Mouse (Mus musculus): Measurements from ENCODE around the gene Mettl16.

Mettl16 gene

DNA sequence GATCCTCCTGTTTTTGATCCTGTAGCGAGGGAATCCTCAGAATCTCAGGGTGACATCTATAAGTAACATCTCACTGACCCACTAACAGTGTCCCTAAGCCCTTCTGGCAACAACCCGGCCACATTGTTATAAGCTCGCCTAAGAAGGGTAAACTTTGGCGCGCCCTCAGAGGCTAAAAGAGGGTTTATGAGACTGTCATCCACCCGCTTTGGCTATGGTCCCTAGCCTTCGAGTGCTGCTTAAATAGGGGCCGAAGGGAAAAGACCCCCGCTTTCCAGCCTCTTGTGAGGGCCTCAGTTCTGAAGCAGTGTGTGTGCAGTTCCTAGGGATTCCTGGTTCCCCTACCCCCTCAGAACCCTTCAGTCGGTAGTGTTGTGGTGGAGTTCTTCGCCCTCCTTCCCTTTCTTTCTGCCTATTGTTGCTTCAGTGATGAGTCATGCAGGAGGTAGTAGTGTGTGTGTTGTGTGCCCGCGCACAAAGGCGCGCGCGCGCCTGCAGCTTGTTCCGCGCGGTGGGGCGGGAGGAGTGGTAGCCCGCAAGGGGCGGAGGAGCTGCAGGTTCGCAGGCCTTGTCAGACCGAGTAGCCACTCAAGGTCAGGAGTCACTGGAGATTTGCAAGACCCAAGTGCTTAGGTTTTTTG is 62.0 kb downstream of the Mettl16 start:
- peak; percentile 71 to 82 for DNase-seq

DNA sequence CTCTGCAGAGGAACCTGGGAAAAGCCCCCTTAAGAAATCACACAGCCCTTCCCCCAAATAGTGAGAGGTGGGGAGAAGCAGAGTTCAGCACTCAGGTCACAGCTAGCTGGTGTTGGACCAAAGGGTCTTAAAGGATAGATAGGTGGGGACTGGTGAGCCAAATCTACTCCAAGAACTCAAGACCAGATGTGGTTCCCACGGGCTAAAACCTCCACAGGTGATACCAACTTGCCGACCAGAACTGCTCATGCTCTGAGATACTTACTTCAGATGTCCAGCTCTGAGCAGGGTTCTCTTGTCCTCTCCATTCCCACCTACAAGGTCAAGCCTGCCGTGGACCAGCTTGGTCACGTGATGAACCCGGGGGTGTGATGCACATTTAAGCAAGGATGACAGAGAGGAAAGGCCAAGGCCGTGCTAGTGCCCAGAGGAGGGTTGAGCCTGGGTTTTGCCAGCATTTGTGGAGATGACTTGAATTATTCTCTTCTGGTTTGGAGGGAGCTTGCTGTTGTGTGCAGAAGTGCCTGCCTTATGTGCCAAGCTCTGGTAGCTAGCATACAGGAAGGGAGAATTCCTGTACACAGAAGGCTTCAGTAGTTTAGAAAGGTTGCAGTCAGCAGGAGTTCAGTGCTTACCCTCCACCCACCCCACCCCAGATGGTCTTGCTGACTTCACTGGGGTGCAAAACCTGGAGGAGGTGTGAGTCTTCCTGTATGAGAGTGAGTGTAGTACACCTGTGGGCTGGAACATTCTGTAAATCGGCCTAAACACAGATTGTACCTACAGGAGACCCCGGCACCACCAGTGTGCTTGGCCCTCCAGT is 63.1 kb downstream of the Mettl16 start:
- DNase-seq = no peak

DNA sequence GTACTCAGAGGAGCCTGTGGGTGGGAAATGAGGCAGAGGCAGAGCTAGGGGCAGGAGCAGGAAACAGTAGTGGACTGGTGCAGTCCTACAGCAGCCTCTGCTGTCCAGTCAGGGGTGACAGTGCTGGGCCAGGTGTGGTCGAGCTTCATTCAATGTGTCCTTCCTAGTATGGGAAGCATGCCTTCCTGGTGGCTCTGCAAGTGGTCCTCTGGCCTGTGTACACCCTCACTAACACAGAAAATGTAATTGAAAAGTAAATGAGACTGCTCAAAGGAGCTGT is 63.7 kb downstream of the Mettl16 start:
- DNase-seq = no peak

DNA sequence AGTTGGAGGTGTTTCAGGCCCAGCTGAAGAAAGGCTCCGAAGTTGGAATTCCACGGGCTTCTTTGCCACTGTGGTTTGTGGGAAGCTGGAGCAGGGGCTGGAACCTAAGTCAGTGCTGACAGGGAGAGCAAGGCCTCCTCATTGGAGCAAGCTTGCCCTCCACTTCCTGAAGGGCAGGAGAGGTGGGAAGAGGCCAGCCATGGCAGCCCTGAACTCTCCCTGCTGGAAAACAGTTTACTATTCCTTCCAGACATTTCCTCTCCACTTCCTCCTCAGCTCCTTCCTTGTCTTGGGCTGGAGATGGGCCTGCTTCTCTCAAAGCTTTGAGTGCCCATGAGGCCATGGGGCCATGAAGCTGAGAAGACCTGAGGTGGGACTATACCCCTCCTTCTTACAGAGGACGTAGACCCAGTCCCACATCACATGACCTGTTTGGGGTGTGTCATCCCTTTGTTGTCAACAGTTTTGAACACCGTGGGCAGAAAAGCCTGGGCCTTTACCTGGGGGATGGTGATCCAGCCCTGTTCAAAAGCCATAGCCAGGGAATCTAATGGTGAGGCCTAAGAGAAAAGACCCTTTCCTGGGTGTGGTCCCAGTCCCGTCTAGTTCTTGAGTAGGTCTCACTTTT is 64.1 kb downstream of the Mettl16 start:
- DNase-seq = no peak

DNA sequence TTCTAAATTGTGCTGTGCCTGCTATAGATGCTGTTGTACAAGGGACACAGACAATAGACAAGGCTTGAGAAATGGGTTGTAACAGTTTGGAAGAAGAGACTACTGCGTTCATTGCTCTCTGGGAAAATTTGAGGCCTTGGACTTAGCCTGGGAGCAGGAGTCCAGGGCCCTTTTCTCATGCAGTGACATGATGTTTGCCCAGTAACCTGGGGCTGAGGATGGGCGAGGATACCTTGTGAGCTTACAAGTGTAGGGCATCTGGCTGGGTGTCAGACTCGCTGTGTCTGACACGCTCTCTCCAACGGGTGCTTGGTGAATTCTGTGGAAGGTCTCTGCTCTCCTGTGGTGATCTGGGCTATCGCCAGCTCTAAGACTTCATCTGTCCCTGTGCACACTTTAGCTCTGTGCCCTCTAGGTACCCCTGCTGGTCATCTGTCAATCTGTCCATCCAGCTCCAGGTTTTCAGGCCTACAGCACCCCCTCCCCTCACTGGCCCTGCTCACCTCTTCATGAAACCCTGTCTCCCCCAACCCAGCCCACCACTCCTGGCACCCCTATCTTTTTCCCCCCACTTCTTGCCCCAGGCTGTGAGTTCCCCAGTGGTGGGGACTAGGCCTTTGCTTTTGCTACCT is 65.1 kb downstream of the Mettl16 start:
- no peak for DNase-seq

DNA sequence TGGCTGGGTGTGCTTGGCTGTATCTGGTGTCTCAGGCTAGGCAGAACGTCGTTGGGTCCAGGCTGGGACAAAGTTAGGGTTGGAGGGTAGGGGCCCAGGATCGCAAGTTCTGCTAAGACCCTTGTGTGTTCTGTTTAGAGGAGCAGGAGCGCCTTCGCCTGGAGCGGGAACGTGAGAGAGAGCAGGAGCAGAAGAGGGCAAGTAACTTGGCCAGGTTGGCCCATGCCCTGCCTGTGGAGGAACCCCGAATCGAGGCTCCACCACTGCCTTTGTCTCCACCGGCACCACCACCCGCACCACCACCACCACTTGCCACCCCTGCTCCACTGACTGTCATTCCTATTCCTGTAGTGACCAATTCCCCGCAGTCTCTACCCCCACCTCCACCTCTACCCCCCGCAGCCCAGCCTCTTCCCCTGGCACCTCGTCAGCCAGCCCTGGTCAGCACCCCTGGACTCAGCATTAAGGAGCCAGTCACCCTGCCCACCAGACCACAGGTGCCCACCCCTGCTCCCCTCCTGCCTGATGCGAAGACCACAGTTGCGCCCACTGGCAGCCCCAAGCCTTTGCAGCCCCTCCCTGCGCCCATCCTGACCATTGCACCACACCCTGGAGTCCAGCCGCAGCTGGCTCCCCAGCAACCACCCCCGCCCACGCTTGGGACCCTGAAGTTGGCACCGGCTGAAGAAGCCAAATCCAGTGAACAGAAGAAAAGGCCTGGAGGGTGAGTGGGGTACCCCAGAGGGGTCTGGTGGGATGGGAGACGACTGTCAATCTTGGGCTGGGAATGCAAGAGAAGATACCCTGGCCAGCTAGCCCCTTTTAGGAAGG is 65.8 kb downstream of the Mettl16 start:
- no peak for DNase-seq

DNA sequence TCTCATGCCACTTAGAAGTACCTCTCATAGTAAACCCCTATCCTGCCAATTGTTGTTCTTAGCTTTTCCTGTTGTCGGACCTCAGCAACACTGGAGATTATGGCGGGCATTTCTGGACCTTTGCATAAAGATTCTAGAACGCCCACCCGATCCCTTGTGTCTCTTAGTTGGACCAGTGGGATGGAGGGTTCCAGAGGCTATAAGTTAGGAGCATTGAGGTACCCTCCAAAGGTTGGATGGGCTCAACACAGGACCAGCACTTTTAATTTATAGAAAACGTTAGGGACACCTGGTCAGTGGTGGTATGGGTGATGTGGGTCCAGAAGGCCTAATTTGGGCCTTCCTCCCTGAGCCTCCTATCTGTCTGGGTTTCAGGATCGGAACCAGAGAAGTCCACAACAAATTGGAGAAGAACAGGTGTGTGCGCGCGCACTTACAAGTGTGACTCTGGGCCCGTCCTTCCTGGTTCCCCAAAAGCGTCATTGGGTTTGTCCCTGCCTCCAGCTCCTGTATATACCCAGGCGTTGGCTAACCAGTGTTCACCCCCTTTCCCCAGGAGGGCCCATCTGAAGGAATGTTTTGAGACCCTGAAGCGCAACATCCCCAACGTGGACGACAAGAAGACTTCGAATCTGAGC is 66.5 kb downstream of the Mettl16 start:
- DNase-seq = no peak

DNA sequence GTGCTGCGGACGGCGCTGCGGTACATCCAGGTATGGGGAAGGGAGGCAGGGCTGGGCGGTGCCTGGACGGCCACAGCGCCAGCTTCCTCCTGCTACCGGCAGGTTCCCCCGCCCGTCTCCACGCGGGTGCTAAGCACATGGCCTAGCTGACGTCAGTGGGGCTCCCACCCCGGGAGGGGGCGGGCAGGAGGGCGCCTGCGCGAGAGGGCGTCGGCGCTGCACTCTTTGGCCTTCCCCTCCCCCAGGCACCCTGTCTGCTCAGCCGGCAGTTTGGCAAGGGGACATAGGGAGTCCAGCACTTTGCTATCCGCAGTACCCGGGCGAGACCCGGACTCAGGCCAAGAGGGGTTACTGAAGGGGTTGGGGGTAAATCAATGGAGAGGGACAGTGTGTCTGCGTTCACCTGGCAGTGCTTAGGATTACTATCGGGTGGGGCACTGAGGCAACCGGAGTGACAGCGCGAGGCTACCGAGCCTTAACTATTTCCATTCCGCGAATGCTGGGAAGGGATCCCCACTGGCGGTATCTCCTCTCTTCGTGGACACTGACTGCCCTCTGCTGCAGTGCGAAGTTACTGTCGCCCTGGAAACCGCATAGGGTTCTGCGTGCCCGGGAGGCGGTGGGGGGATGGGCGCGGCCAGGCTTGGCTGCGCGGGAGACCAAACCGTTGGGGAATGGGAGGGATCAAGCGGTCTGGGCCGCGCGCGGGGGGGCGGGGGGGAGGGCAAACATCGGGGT is 67.2 kb downstream of the Mettl16 start:
- DNase-seq = peak; percentile 92 to 96

DNA sequence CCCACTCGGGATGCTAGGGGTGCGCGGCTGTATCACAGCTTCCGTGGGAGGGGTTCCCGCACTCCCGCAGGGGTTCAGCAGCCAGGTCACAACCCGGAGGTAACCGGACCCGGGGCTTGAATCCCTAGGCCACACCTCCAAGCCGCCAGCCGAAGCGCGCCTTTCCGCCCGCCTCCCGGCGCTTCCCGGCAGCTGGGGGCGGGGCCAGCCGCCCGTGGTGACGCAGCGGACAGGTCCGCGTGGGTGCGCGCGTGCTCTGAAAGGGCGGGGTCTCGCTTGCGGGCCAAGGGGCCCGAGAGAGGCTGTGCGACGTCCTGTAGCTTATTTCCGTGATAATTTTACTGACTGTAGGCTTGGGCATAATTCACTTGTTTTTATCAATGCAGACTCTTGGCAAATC is 67.8 kb downstream of the Mettl16 start:
- peak; percentile 94 to 97 for DNase-seq

DNA sequence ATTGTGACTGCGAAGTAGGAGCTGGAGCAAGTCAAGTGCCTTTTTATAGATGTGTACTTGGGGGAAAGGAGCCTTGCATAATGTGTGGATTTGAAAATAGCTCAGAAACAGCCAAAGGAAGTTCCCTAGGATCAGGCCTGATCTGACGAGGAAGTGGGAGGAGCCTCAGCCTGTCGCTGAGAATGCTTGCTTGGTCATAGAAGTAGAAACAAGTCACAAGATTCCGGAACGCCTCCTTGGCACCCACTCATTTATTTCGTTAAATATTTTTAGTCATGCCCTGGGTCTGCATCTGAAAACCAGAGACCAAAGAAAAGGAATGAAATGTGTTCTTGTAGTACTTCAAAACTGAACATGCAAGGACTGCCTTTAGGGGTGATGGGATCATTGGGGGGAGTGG is 68.3 kb downstream of the Mettl16 start:
- DNase-seq = peak; percentile 74 to 81

DNA sequence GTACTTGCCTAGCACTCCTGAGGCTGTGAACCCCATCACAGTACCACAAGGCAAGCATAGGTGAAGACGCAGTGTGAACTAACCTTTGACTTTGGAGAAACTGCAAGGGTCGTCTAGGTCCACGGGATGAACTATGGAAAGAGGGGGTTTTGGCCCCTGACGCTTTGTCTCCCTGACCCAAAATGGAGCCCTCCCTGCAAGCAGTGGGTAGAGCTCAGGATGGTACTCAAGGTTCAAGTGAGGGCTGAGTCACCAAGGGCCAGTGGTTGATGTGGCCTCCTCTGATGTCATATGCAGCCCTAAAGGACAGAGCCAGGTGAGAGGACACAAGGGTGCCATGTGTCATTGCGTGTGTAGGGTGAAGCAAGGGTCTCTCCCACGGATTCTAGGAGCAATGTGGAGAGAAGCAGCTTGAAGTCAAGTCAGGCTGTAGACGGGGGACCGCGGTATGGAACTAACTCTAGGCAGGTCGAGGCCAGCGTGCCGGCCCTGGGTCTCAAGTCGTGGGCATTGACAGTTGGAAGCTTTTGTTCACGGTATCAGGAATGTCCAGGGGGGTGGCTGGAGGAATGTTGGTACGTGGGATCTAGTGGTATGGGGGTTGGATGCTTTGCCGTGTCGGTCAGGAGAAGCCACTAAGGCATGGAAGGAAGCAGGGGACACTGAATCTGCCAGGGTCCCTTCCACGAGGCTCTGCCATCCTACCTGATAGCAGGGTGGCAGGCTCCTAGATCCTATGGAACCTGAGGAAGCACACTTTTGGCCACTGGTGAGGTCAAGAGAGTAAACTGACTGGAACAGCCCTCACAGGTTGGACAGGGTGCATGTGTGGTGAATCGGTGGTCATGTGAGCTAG is 69.5 kb downstream of the Mettl16 start:
- DNase-seq = no peak

DNA sequence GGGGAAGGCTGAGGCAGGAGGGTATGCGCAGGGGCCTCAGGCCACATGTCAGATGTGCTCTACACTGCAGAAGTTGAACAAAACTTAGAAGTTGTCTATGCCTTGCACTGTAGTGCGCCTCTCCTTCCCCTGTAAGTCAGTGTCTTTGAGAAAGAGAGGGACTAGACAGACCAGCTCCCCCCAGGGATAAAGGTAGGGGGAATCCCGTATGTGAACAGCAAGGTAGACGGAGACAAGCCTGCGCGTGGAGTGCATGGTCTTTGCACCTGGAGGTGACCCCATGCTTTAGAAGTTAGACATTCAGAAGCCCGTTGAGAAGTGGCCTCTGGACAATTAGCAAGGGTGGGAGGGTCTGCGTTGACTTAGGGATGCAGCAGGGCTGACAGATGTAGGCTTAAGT is 70.1 kb downstream of the Mettl16 start:
- DNase-seq = no peak

DNA sequence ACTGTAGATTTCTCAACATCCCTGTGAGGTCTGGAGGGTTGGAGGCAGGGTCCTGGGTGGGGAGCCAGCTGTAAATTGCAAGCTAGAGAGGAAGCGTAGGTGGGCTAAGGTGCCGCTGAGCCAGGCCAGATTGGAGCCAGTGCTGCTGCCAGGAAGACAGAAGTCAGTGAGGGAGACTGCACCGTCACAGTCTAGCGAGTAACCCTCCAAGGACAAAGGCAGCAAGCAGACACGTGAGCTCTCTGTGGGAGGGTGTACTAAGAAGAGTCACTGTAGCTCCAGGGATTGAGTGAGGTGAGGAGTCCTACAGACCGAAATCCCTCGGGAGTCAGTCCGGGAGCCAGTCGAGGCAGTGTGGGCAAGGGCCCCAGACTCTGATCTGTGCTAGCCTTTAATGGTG is 70.7 kb downstream of the Mettl16 start:
- peak; percentile 53 to 72 for DNase-seq

DNA sequence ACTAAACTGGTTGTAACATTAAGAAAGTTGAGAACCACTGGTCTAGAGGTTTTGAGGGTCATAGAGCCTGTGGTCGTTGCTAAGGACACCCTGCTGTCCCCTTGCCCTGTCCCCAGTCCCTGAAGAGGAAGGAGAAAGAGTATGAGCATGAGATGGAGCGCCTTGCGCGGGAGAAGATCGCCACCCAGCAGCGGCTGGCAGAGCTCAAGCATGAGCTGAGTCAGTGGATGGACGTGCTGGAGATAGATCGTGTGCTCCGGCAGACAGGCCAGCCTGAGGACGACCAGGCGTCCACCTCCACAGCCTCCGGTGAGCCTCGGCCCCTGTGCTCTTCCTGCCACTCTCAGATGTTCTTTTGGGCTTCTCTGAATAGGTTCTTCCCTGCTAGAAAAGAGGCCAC is 71.4 kb downstream of the Mettl16 start:
- no peak for DNase-seq

DNA sequence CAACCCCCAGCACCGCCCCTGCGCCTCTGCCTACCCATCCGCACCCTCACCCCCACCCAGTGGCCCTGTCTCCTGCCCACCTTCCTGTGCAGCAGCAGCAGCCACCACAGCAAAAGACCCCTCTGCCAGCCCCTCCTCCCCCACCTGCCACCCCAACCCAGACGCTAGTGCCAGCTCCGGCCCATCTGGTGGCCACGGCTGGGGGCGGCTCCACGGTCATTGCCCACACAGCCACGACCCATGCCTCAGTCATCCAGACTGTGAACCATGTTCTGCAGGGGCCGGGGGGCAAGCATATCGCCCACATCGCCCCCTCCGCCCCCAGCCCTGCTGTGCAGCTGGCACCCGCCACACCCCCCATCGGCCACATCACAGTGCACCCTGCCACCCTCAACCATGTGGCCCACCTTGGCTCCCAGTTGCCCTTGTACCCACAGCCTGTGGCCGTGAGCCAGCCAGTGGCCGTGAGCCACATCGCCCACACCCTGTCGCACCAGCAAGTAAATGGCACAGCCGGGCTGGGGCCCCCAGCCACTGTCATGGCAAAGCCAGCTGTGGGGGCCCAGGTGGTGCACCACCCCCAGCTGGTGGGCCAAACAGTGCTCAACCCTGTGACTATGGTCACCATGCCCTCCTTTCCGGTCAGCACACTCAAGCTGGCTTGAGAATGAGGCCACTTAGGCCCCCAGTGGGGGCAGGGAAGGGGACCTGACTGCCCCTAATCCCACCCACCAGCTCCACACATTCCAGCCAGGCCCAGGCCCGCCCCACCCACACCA is 72.2 kb downstream of the Mettl16 start:
- DNase-seq = no peak

DNA sequence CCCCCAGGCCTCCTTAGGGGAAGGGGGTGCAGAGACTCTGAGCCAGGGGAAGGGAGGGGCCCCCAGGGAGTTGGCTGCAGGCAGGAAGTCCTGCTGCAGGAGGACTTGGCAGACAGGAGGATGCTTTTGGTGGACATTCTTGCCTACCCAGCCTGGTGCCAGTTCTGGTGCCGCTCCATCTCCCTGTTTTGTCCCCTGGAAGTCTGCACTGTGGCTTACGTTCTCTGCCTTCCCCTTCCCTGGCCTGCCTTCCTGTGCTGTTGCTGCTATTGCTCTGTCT is 72.7 kb downstream of the Mettl16 start:
- peak in 1 of 2 experiments; percentile 48 for DNase-seq

DNA sequence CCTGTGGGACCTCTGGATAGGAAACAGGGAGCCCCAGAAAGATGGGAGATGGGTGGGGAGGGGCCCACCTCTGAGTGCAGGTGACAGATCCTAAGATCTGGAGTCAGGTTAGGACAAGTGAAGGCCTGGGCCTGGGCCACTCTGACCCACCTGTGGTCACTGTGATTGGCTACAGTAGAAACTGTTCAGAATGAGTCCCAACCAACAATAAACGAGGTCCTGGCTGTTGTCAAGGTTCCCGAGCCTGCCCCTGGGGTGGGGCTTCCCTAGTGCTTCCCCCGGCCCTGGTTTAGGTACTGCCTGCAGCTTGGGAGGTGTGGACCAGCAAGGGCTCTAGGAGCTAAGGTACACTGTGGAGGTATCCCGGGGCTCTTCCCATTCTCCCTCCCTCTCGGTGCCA is 73.1 kb downstream of the Mettl16 start:
- DNase-seq = no peak

DNA sequence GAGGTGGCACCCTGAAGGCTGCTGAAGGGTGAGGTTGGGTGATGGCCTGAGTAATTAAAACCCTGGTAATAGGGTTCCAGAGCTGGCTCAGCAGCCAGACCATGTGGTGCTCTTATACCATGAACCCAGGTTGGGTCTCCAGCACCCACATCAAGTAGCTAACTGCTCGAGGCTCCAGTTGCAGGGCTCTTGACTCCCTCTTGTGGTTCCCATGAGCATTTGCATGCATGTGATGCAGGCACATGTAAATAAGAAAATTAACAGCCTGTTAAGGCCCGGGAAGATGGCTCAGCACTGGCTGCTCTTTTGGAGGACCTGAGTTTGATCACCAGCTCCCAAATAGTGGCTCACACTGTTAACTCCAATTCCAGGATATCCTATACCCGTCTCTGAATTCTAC is 75.2 kb downstream of the Mettl16 start:
- no peak for DNase-seq

DNA sequence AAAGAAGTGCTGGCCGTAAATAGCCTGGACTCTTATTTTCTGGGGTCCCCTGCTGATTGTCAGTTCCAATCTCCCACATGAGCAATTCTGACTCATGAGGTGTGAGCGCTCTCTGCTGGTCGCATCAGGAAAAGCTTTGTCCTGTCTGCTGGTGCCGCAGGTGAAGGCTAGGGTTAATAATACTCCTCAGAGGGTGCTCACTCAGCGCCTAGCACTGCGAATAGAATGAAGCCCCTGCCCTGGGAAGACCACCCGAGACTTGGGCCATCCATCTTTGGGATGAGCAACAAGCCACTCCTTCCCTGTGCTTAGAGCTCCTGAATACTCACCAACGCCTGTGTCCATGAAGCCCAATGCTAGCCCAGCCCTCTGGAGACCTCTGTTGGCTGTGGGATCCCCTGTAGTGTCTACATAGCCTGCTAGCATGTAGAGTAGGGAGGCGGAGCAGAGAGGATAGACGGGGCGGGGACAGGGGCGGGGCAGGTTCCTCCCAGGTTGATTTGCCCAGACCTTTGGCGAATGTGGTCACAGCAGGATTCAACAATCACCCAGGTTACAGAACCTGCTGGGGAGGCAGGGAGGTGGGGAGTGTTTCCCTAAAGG is 77.4 kb downstream of the Mettl16 start:
- DNase-seq = peak; percentile 89 to 90
